Mouse (Mus musculus): ENCODE results near the gene Zp2. TPM values are rescaled to one million over a fixed set of nuclear protein-coding genes. Genes with fewer than 3 reads are reported as not detected.

The Zp2 gene
- polyA plus RNA-seq, 1 experiment from 2014 or later, result not detected

DNA sequence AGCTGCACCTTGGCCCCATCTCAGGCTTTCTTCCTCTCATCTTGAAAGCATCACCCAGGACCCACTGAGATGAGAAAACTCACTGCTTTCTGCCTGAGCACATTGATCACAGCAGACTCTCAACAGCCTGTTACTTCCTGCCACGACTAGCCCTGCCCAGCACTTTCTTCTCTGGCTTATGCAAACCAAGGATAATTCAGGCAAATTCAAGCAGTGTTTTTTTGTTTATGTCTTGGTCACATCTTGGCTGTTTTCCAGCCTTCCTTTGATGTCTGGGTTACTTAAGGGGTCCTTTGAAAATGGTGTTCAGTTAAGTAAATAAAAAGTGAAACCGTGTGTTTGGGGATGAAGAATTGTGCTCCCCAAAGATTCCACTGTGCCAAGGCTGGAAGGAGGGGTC, 33.8 kb upstream of the Zp2 start:
- Histone ChIP-seq H3K4me3 (ENCODE audit: low read length) (no peak overlapping the region), H3K9me3 (ENCODE audit: control insufficient read depth, low read length) (no peaks in the 10 kb centered on the region), H3K27ac (ENCODE audit: low read depth, low read length) (no peak overlapping the region), H3K4me2 (ENCODE audit: low read length) (no peak overlapping the region), H3K36me3 (ENCODE audit: control insufficient read depth, insufficient read depth, low read length) (no peaks in the 10 kb centered on the region), H3K4me1 (ENCODE audit: control insufficient read depth, insufficient read depth, low read depth, low read length) (no peaks in the 10 kb centered on the region), H3K27me3 (replicated peaks; ENCODE audit: control insufficient read depth, insufficient read depth, low read length) (no peaks in the 10 kb centered on the region), H3K9ac (ENCODE audit: low read depth, low read length) (no peak overlapping the region)
- ATAC-seq, result no peak
- 35% methylated on average over 2 of the region's 2 CpGs for WGBS

- H3K36me3 ChIP-seq (ENCODE audit: control insufficient read depth, insufficient read depth, low read length), result no peaks in the 10 kb centered on the region
- ATAC-seq, result no peak
- H3K4me1 ChIP-seq (ENCODE audit: control insufficient read depth, insufficient read depth, low read depth, low read length), result no peaks in the 10 kb centered on the region
- no peak overlapping the region for H3K9ac ChIP-seq (ENCODE audit: low read depth, low read length)
- H3K27ac ChIP-seq (ENCODE audit: low read depth, low read length), result no peak overlapping the region
- H3K9me3 ChIP-seq (ENCODE audit: control insufficient read depth, low read length), result no peaks in the 10 kb centered on the region
- 80% methylated on average over 3 of the region's 3 CpGs for WGBS
- no peak overlapping the region for H3K4me2 ChIP-seq (ENCODE audit: low read length)
- H3K4me3 ChIP-seq (ENCODE audit: low read length), result no peak overlapping the region
- no peaks in the 10 kb centered on the region for H3K27me3 ChIP-seq (replicated peaks; ENCODE audit: control insufficient read depth, insufficient read depth, low read length)
Measured at GRCm38 (mm10) chr7:120177611-120178010, 32.5 kb upstream of the Zp2 start.

DNA sequence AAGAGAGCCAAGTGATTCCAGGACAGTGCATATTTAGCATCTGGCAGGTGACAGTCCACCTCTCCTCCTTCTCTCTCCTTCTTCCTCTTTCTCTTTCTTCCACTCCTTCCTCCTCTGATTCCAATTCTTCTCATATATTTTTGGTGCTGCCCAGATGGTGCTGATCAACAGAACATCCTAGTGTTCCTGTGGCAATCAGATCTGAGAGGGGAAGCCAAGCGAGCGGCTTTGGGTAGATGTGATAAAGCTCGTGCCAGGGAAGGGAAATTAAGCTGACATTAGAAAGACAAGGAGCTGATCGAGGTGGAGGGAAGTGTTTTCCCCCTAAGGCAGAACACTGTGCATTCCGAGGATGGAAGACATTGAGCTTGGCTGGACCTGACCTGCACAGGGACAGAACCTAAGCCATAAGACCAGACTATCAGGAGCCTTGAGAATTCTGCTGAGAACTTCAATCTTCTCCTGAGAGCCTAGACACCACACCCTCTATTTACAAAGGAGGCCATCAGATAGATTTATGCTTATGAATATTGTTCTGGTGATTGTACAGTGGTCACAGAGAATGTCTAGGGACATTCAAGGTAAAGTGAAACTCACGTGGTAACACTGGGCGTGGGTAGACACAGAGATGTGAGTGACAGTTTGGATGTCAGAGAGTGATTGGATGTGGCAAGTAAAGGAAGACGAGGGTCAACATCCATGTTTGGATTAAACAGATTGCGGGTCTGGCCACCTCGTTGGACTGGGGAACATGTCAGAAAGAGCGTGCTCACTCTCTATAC, 29.8 kb upstream of the Zp2 start:
- no peak overlapping the region for H3K27ac ChIP-seq (ENCODE audit: low read depth, low read length)
- no peak for ATAC-seq

DNA sequence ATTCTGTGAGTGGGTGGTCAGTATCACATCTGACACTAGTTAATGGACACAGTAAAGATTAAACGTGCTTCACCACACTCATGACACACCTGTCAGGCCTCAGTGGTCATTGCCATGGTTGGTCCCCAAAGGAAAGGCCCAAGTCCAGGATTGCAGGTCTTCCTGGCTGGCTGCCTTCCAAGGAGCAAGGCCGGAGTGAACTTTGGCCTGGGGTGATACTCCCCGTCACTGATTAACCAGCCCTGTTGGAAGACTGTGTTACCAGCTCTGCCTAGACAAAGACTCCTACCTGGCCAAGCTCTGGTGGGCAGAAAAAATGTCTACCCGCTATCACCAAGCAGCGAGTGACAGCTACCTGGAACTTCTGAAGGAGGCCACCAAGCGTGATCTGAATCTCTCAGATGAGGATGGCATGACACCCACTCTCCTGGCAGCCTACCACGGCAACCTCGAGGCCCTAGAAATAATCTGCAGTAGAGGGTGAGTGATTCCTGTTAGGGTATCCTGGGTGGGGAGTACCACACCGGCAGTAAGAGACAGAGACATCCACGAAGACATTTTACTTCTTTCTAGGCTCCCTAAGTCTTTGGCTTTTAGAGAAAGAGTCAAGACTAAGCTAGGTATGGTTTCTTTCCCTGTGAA, 28.6 kb upstream of the Zp2 start, which contains the start of gene Anks4b:
Gene Anks4b (plus strand): TSS at position 256 of the 642 bp plus-strand sequence.
- no peak within 1 kb of the TSS for H3K27ac ChIP-seq (ENCODE audit: low read depth, low read length)
- H3K4me2 ChIP-seq (ENCODE audit: low read length), result no peak within 1 kb of the TSS
- no peaks in the 10 kb centered on the region for H3K4me1 ChIP-seq (ENCODE audit: control insufficient read depth, insufficient read depth, low read depth, low read length)
- no peak within 1 kb of the TSS for H3K4me3 ChIP-seq (ENCODE audit: low read length)
- no peak within 1 kb of the TSS for H3K9ac ChIP-seq (ENCODE audit: low read depth, low read length)
- H3K9me3 ChIP-seq (ENCODE audit: control insufficient read depth, low read length), result no peaks in the 10 kb centered on the region
- no peak for ATAC-seq
- no peaks in the 10 kb centered on the region for H3K36me3 ChIP-seq (ENCODE audit: control insufficient read depth, insufficient read depth, low read length)
- 84% methylated on average over 10 of the region's 10 CpGs for WGBS
- H3K27me3 ChIP-seq (replicated peaks; ENCODE audit: control insufficient read depth, insufficient read depth, low read length), result no peaks in the 10 kb centered on the region

More for the DNA sequence above, 29.8 kb upstream of the Zp2 start:
- H3K36me3 ChIP-seq (ENCODE audit: control insufficient read depth, insufficient read depth, low read length), result no peaks in the 10 kb centered on the region
- no peak overlapping the region for H3K4me3 ChIP-seq (ENCODE audit: low read length)
- no peak overlapping the region for H3K9ac ChIP-seq (ENCODE audit: low read depth, low read length)
- H3K4me1 ChIP-seq (ENCODE audit: control insufficient read depth, insufficient read depth, low read depth, low read length), result no peaks in the 10 kb centered on the region
- H3K4me2 ChIP-seq (ENCODE audit: low read length), result no peak overlapping the region
- H3K27me3 ChIP-seq (replicated peaks; ENCODE audit: control insufficient read depth, insufficient read depth, low read length), result no peaks in the 10 kb centered on the region
- WGBS, result 89% methylated on average over 11 of the region's 11 CpGs
- no peaks in the 10 kb centered on the region for H3K9me3 ChIP-seq (ENCODE audit: control insufficient read depth, low read length)

DNA sequence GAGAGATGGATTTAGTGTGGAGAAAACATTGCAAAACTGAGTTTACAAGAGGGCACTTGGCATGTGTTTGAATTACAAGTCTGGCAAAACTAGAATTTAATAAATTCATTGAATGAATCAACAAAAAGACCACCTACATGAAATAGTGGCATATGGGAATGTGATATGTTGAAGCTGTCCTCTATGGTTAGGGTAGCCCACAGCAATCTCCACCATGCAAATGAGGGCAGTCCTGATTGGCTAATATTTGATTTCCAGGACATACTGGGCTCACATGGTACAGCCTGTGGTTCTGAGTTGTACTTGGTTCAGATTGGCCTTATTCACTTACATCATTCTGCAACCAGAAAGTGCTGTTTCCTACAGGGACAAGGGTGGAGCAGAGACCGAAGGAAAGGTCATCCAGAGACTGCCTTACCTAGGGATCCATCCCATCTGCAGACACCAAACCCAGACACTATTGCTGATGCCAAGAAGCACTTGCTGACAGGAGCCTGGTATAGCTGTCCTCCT, 27.2 kb upstream of the Zp2 start:
- WGBS, result 87% methylated on average over 1 of the region's 1 CpGs
- Histone ChIP-seq H3K27ac (ENCODE audit: low read depth, low read length) (no peak overlapping the region), H3K4me3 (ENCODE audit: low read length) (no peak overlapping the region), H3K4me1 (ENCODE audit: control insufficient read depth, insufficient read depth, low read depth, low read length) (no peaks in the 10 kb centered on the region), H3K27me3 (replicated peaks; ENCODE audit: control insufficient read depth, insufficient read depth, low read length) (no peaks in the 10 kb centered on the region), H3K36me3 (ENCODE audit: control insufficient read depth, insufficient read depth, low read length) (no peaks in the 10 kb centered on the region), H3K9me3 (ENCODE audit: control insufficient read depth, low read length) (no peaks in the 10 kb centered on the region), H3K9ac (ENCODE audit: low read depth, low read length) (no peak overlapping the region), H3K4me2 (ENCODE audit: low read length) (no peak overlapping the region)
- ATAC-seq, result no peak

DNA sequence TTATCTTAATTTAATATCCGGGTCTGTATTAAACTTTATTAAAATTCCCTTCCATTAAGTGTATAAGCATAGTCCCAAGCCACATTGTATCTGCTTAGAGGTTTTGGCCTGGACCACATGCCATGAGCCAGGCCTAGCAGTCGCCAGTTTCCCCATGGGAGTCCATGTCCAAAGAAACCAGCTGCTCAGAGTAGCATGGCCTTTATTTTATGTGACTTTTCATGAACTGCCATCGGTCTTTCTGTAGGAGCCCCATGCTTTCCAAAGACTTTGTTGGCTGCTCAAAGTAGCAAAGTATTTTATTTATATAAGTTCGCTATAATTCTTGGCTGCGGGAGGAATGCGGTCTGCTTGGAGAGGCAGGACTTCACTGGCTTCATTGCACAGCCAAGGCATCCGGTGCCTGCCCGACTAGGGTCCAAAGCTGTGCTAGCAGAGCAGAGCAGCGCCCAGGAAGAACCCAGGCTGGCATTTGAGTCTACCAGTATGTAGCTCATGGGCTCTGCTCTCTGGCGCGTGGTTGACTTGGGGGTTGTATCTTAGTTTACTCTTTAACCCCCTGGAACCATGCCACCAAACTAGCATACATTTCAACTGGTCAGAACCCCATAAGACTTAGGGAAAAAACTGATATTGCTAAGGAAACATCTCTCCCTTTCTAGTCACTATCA, 18.6 kb upstream of the Zp2 start:
- no peak overlapping the region for H3K4me2 ChIP-seq (ENCODE audit: low read length)
- no peaks in the 10 kb centered on the region for H3K9me3 ChIP-seq (ENCODE audit: control insufficient read depth, low read length)
- no peak overlapping the region for H3K27ac ChIP-seq (ENCODE audit: low read depth, low read length)
- 87% methylated on average over 11 of the region's 11 CpGs for WGBS
- no peaks in the 10 kb centered on the region for H3K4me1 ChIP-seq (ENCODE audit: control insufficient read depth, insufficient read depth, low read depth, low read length)
- H3K36me3 ChIP-seq (ENCODE audit: control insufficient read depth, insufficient read depth, low read length), result no peaks in the 10 kb centered on the region
- ATAC-seq, result no peak
- no peak overlapping the region for H3K4me3 ChIP-seq (ENCODE audit: low read length)
- no peaks in the 10 kb centered on the region for H3K27me3 ChIP-seq (replicated peaks; ENCODE audit: control insufficient read depth, insufficient read depth, low read length)
- H3K9ac ChIP-seq (ENCODE audit: low read depth, low read length), result no peak overlapping the region

DNA sequence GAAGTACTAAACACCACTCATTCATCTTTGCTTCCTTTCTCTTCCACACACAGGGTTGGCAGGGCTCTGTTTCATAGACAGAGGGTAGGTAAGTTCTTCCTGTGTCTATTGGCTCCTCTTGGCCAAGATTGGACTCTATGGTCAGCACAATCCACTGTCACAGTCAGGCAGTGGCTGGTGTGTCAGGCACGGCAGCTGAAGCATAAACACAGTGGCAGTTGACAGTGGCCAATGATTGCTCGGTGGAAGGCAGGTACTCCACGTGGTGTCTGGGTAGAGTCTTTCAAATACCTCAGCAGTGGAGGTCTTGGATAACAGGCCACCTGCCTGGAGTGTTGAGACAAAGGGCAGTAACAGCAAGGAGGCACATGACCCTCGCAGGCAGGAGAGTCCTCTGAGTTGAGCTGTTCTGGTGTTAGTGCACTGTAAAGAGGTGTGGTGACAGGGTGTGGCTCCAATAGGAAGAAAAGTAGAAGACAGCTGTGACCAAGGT, 13.1 kb upstream of the Zp2 start:
- ATAC-seq, result 0 out of 2 replicates have a peak, but pooled peaks have one; percentile 27

DNA sequence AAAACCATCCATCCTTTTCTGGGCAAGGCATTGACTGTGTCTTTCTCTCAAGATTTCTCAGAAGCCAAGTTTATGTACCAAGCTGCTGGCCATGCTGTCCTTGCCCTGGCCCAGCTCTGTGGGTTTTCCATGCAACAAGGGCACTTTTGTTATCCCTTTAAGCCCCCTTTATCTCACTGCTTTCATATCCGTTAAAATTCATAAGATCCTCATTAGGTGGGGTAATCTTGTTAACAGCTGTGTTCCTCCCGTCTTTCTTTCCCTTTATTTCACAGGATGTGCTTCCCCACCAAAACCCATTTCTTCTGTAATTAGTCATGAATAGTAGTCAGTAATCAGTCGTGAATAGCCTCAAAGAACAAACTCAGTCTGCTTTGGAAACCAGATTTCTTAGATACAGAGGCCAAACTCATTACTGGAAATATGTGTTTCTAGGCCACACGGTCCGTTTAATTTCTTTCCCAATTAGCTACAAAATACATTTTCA, 12.5 kb upstream of the Zp2 start:
- Histone ChIP-seq H3K27me3 (replicated peaks; ENCODE audit: control insufficient read depth, insufficient read depth, low read length) (no peaks in the 10 kb centered on the region), H3K9me3 (ENCODE audit: control insufficient read depth, low read length) (no peaks in the 10 kb centered on the region), H3K4me3 (ENCODE audit: low read length) (no peak overlapping the region), H3K27ac (ENCODE audit: low read depth, low read length) (no peak overlapping the region), H3K4me1 (ENCODE audit: control insufficient read depth, insufficient read depth, low read depth, low read length) (0 out of 2 replicates have a peak, but pooled peaks cover 2% of the 10 kb centered on the region), H3K36me3 (ENCODE audit: control insufficient read depth, insufficient read depth, low read length) (no peaks in the 10 kb centered on the region), H3K4me2 (ENCODE audit: low read length) (no peak overlapping the region), H3K9ac (ENCODE audit: low read depth, low read length) (no peak overlapping the region)
- 27% methylated on average over 5 of the region's 5 CpGs for WGBS
- ATAC-seq, result no peak

More for the DNA sequence above, 13.1 kb upstream of the Zp2 start:
- Histone ChIP-seq H3K27me3 (replicated peaks; ENCODE audit: control insufficient read depth, insufficient read depth, low read length) (no peaks in the 10 kb centered on the region), H3K9me3 (ENCODE audit: control insufficient read depth, low read length) (no peaks in the 10 kb centered on the region), H3K27ac (ENCODE audit: low read depth, low read length) (no peak overlapping the region), H3K4me1 (ENCODE audit: control insufficient read depth, insufficient read depth, low read depth, low read length) (0 out of 2 replicates have a peak, but pooled peaks cover 2% of the 10 kb centered on the region), H3K4me2 (ENCODE audit: low read length) (no peak overlapping the region), H3K4me3 (ENCODE audit: low read length) (no peak overlapping the region), H3K36me3 (ENCODE audit: control insufficient read depth, insufficient read depth, low read length) (no peaks in the 10 kb centered on the region), H3K9ac (ENCODE audit: low read depth, low read length) (no peak overlapping the region)
- 25% methylated on average over 4 of the region's 4 CpGs for WGBS

Data from hindbrain, embryonic 16.5 days (tissue).